Mouse (Mus musculus): Measurements from ENCODE around the gene Iqcc.

- TF ChIP-seq CTCF (IDR thresholded peaks at IDR 0.05; ENCODE audit: low read depth) (no peak), EP300 (IDR thresholded peaks at IDR 0.05; ENCODE audit: low read depth) (no peak)
Observed at GRCm38 (mm10) chr4:129650359-129650758, 31.5 kb upstream of the Iqcc start.
